Mouse (Mus musculus) kidney, postnatal 36 days (tissue): ENCODE measurements around the gene Pla1a.

Experiments used
- DNase-seq, 2 experiments: peaks; one replicate each; pipeline ENCODE4 v3.0.0; 2021 to 2022; ENCODE audit warnings: mixed read lengths in 2 of 2

Gene Pla1a

GRCm38 (mm10) chr16:38431446-38432185 is 1.3 kb downstream of the Pla1a start:
- DNase-seq: no peak

- DNase-seq: no peak
Observed at GRCm38 (mm10) chr16:38425799-38426198, 7.1 kb downstream of the Pla1a start.

- no peak for DNase-seq
Observed at GRCm38 (mm10) chr16:38425374-38425773, 7.6 kb downstream of the Pla1a start.

- no peak for DNase-seq
Observed at GRCm38 (mm10) chr16:38414953-38415352, 18.0 kb downstream of the Pla1a start.

GRCm38 (mm10) chr16:38408416-38408815 is 24.5 kb downstream of the Pla1a start:
- DNase-seq: no peak

DNA sequence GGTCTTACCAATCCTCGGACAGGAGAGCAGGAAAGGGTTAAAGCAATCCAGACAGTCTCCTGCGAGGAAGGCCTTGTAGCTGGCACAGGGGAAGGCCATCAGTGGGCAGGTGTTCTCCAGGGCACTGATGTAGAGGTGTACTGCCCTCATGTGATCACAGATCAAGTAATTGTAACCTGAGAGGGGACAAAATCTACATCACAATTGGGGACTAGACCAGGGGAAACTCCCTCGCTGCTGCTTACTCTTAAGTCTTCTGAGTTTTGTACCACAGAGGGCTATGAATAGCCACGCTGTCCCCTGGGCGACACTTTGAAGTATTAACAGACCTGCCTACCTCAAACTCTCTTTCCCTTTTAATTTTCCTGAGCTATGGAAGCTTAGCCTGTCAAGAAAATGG is 25.4 kb downstream of the Pla1a start:
- DNase-seq: no peak

DNA sequence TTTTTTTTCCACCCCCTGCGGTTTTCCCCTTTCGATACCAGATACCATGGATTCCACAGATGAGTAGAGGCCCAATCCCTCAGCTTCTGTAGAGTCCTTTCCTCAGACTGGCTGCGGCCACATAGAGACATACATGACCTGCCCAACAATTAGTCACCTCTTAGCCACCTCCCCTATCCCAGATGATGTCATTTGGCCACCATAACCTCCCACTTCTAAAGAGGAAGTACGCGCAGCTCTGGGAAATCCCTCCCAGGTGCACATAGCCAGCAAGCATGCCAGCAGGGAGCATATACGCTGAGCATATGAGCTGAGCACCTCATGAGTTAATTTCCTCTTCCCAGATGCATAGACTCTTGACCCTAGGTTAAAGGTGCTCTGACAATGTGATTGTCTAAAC is 26.2 kb downstream of the Pla1a start:
- no peak for DNase-seq

DNA sequence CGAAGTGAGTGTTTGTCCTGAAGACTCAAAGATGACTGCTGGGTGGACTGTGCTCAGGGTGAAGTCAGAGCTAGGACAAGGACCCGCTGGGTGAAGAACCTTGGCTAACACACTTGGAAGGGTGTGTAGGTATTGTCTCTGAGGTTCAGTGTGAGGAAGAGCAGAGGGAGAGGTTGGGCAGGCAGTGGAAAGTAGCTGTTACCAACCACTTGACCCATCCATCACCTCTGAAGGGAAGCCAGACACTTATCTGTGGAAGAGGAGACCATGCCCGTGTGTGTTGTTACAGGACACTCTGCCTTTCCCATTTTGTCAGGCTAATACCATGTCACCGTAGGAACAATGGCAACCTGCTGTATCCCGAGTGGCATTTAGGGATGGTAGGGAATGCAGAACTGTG is 26.7 kb downstream of the Pla1a start:
- no peak for DNase-seq

- no peak for DNase-seq
Observed at GRCm38 (mm10) chr16:38403639-38404038, 29.3 kb downstream of the Pla1a start.

GRCm38 (mm10) chr16:38401468-38401867 is 31.5 kb downstream of the Pla1a start:
- DNase-seq: no peak

- no peak for DNase-seq
Observed at GRCm38 (mm10) chr16:38400311-38400960, 32.5 kb downstream of the Pla1a start.

DNA sequence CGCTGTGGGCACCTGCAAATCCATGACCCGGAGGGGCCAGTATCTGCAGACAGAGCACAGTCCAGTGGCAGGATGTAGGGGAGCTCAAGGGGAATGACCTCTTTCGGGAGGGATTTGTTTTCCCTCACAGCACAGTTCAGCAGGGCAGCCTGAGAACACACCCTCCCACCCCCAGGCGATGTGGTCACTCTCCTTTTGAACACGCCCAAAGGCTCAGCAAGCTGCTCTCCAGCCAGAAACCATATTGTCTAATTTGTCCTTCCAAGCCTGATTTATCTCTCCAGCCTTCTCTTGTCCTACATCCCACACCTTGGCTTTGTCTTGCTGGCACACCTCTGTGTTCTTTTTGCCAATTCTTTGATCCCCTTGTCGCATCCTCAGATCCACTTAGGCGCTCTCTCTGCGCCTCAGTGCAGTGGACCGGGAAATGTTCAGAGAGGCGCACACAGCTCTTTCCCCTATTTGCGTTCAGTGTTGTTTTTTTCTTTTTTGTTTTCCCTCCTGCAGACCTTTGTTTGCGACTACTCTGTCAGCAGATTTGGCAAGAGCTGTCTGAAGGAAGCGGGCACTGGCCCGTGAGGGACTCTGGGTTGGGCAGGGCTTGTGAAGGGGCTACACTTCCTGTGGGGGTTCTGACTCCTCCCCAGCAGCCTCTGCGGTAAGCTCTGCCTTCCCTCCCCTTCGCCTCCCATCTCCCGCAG is 33.3 kb downstream of the Pla1a start:
- peak; percentile 57 to 67 for DNase-seq

- DNase-seq: no peak
Observed at GRCm38 (mm10) chr16:38399076-38399475, 33.9 kb downstream of the Pla1a start.

GRCm38 (mm10) chr16:38398266-38398665 is 34.7 kb downstream of the Pla1a start:
- peak; percentile 81 to 84 for DNase-seq

DNA sequence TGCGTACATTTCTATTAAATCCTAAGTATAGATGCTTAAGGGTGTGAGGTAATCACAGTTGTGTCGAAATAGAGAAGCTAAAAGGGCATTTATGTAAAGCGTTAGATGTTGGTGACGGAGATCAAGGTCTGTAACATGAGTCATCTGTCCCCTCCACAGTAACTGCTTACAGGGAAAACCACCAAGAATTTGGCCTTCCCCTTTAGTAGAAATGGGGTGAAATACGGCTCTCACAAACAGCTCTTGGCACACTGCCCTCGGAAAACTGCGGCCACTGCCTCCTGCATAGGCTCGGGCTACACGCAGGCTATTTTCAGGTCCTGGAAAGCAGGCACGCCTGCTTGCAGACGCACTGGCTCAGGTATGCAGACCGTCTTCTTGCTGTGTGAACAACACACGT is 36.8 kb downstream of the Pla1a start:
- DNase-seq: peak; percentile 56 to 78

GRCm38 (mm10) chr16:38395060-38395730 is 37.8 kb downstream of the Pla1a start:
- peak in 1 of 2 experiments; percentile 7 for DNase-seq

- DNase-seq: no peak
Observed at GRCm38 (mm10) chr16:38394191-38394618, 38.7 kb downstream of the Pla1a start.

- DNase-seq: peak; percentile 51 to 61
Observed at GRCm38 (mm10) chr16:38392126-38392894, 40.6 kb downstream of the Pla1a start.

GRCm38 (mm10) chr16:38390322-38390721 is 42.6 kb downstream of the Pla1a start:
- no peak for DNase-seq

DNA sequence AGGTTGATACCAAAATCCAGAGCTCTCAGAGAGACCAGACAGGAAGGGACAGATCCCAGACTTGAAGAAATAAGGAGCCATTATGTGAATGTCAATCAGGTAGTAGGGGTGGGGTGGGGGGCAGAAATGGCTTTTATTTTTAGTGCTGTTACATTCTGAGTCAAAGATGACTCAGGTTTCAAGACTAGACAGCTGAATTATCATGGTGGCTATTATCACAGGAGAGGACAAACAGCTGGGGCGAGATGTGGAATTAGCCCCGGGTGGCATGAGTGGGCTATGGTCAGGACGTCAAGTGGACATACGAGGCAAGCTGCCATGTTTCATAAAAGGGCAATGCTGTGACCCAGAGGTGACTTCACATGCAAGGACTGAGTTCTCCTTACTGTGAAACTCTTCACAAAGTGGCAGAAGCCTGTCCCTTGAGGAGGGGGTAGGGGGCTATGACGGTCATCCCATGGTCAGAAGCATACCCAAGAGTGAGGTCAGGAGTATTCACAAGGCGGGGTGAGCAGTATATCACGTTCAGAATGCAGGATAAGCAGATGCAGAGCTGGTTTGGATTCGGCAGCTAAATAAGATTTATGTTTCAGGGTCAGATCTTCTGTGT is 43.6 kb downstream of the Pla1a start:
- DNase-seq: no peak

DNA sequence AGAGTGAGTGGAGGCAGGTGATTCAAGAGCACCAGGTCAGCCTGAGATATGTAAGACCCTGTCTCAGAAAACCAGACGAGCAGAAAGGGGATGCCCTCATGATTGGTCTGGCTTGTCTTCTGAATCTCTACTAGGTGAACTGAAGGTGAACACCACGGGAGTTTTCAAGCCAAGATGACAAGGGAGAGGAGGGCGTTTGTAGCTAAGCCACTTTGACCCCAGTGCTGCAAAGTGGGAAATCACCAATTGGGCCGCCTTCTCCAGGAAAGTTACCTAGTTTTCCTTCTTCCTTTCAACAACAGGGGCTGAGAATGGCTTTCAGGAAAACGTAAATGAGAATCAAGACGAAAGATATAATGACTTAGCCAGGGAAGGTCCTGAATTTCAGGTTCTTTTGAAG is 44.2 kb downstream of the Pla1a start:
- DNase-seq: no peak

DNA sequence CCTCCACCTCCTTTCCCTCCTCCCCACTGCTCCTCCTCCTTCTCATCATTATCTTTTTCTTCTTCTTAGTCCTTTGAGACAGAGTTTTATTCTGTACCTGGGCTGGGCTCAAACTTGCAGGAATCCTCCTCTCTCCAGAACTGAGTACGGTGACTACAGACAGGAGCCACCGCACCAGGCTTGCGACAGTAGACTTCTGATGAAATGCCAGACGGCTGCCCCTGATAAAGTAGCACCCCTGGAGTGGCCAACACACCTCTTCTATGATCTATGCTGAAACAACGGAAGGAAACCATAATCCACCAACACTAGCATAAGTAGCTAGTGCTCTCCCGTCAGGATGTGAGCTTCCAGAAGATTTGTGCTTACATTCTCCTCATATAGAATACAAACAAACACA is 45.6 kb downstream of the Pla1a start:
- DNase-seq: no peak
